Mouse (Mus musculus) ovary, adult 10 weeks (tissue): ENCODE data around the gene Ccnq. TPM values are rescaled to one million over a fixed set of nuclear protein-coding genes. Genes with fewer than 3 reads are reported as not detected.

Source experiments
- polyA plus RNA-seq: library from polyadenylated mRNA; stranded (reverse); fragments of 350-450 nt; fragmentation: Illumina TruSeq; extraction: RNeasy Lipid Tissue Mini Kit (QIAGEN cat#74804); gene quantifications from one replicate; pipeline ENCODE4 v1.2.3, GENCODE M21; 2014

Gene Ccnq
- 4.8 TPM for polyA plus RNA-seq

GRCm38 (mm10) chr11:78750885-78751842 lies at the start of gene Ccnq:
Gene Ccnq (minus strand): TSS chr11:78751729.

Other genes with a start within 250 kb of the Ccnq start
- gene Sebox, start 248.3 kb downstream of the Ccnq start, polyA plus RNA-seq: 0.97 TPM
- 20.3 TPM for gene Tmem199, start 239.6 kb downstream of the Ccnq start, polyA plus RNA-seq
- 8.2 TPM for gene Poldip2, start 239.5 kb downstream of the Ccnq start, polyA plus RNA-seq
- gene Tnfaip1, start 215.4 kb downstream of the Ccnq start, polyA plus RNA-seq: 30.6 TPM
- gene Ift20, start 215.4 kb downstream of the Ccnq start, polyA plus RNA-seq: 34.1 TPM
- gene Tmem97, start 201.0 kb downstream of the Ccnq start, polyA plus RNA-seq: 27.6 TPM
- gene Nlk, start 54.4 kb downstream of the Ccnq start, polyA plus RNA-seq: 94.3 TPM
- 5.0 TPM for gene Lyrm9, start 74.9 kb upstream of the Ccnq start, polyA plus RNA-seq
- 9.1 TPM for gene Nos2, start 169.1 kb upstream of the Ccnq start, polyA plus RNA-seq
- gene Lgals9, start 233.2 kb upstream of the Ccnq start, polyA plus RNA-seq: 6.6 TPM